ENCODE assay signal across 8 mouse cellular contexts in genomic region chr8:70673079-70673856, GRCm38 (mm10). TPM values are rescaled to one million over a fixed set of nuclear protein-coding genes. Genes with fewer than 3 reads are reported as not detected.
DNase-seq lines count a peak whose midpoint lies in the region; ATAC-seq and TF ChIP-seq lines count a peak whose summit lies in the region.

Lsm4 (plus strand) TSS chr8:70673248.

- H3K27ac ChIP-seq in bone marrow macrophage, adult 2 months (ENCODE audit: insufficient read depth, low read depth, low read length) = peak within 1 kb of the TSS; percentile 88
- H3K27ac ChIP-seq in embryonic fibroblast, embryonic 13.5 days (ENCODE audit: insufficient read depth, low read length) = peak within 1 kb of the TSS; percentile 87
- peak within 1 kb of the TSS; percentile 98 for H3K27ac ChIP-seq in kidney, embryonic 14.5 days (ENCODE audit: low read depth, low read length)
- H3K27ac ChIP-seq in limb, embryonic 15.5 days = peak within 1 kb of the TSS; percentile 97

- DNase-seq in A20 (ENCODE audit: low read depth, low spot score) = peak; percentile 100
- DNase-seq in heart, adult 9 months (ENCODE audit: low spot score in 2 of 2) = peak; percentile 99 to 100
- peak; percentile 92 for DNase-seq in monocyte, adult 2 months (ENCODE audit: low read depth in 1 of 2, low spot score in 2 of 2)
- peak; percentile 97 to 99 for DNase-seq in spleen, postnatal 36 days (ENCODE audit: low spot score in 2 of 2)

- no peaks in the 10 kb centered on the region for H3K9me3 ChIP-seq in kidney, embryonic 14.5 days (ENCODE audit: control insufficient read depth, low read length)
- H3K9me3 ChIP-seq in limb, embryonic 15.5 days = no peaks in the 10 kb centered on the region

- H3K4me2 ChIP-seq in kidney, embryonic 14.5 days (replicated peaks; ENCODE audit: low read depth, low read length) = peak within 1 kb of the TSS; percentile 64
- peak within 1 kb of the TSS; percentile 61 for H3K4me2 ChIP-seq in limb, embryonic 15.5 days

- H3K27me3 ChIP-seq in kidney, embryonic 14.5 days (ENCODE audit: control insufficient read depth, insufficient read depth, low read length) = no peaks in the 10 kb centered on the region
- H3K27me3 ChIP-seq in limb, embryonic 15.5 days = no peaks in the 10 kb centered on the region

- TF ChIP-seq CTCF in bone marrow macrophage, adult 2 months (IDR thresholded peaks at IDR 0.05; ENCODE audit: low read depth, low read length) = peak; percentile 42; the same call in 1 of the 2 replicates
- peak; percentile 68; the same call in 1 of the 2 replicates for TF ChIP-seq CTCF in embryonic fibroblast, embryonic 13.5 days (IDR thresholded peaks at IDR 0.05; ENCODE audit: borderline replicate concordance, insufficient read depth, low read length)

- TF ChIP-seq POLR2A in bone marrow macrophage, adult 2 months (IDR thresholded peaks at IDR 0.05; ENCODE audit: borderline replicate concordance, low read depth, low read length) = 0 out of 2 replicates have a peak, but pooled peaks have one; percentile 67
- TF ChIP-seq POLR2A in embryonic fibroblast, embryonic 13.5 days (IDR thresholded peaks at IDR 0.05; ENCODE audit: low read depth, low read length) = peak; percentile 76

- WGBS in kidney, embryonic 14.5 days = under 1% methylated on average over 60 of the region's 60 CpGs
- under 1% methylated on average over 60 of the region's 60 CpGs for WGBS in limb, embryonic 15.5 days

- ATAC-seq in kidney, embryonic 14.5 days (ENCODE audit: low FRiP score, low TSS enrichment) = peak; percentile 96
- peak; percentile 97 for ATAC-seq in limb, embryonic 15.5 days (ENCODE audit: insufficient number of reproducible peaks, low FRiP score, low TSS enrichment, low read depth)

- peaks cover 18% of the 10 kb centered on the region for H3K36me3 ChIP-seq in kidney, embryonic 14.5 days (ENCODE audit: control insufficient read depth, insufficient read depth, low read length)
- H3K36me3 ChIP-seq in limb, embryonic 15.5 days = peaks cover 15% of the 10 kb centered on the region

- H3K4me3 ChIP-seq in bone marrow macrophage, adult 2 months (ENCODE audit: insufficient read depth, low read length) = peak within 1 kb of the TSS; percentile 79
- peak within 1 kb of the TSS; percentile 53 for H3K4me3 ChIP-seq in embryonic fibroblast, embryonic 13.5 days (ENCODE audit: insufficient read depth, low read length)
- H3K4me3 ChIP-seq in kidney, embryonic 14.5 days (ENCODE audit: low read length) = peak within 1 kb of the TSS; percentile 69
- peak within 1 kb of the TSS; percentile 69 for H3K4me3 ChIP-seq in limb, embryonic 15.5 days

- H3K4me1 ChIP-seq in bone marrow macrophage, adult 2 months (ENCODE audit: control insufficient read depth, insufficient read depth, low read length) = peaks cover 27% of the 10 kb centered on the region
- H3K4me1 ChIP-seq in embryonic fibroblast, embryonic 13.5 days (ENCODE audit: control insufficient read depth, insufficient read depth, low read length) = 0 out of 2 replicates have a peak, but pooled peaks cover 7% of the 10 kb centered on the region
- H3K4me1 ChIP-seq in kidney, embryonic 14.5 days (ENCODE audit: control insufficient read depth, insufficient read depth, low read length) = peaks cover 19% of the 10 kb centered on the region
- H3K4me1 ChIP-seq in limb, embryonic 15.5 days = peaks cover 18% of the 10 kb centered on the region

- H3K9ac ChIP-seq in kidney, embryonic 14.5 days (ENCODE audit: low read depth, low read length) = peak within 1 kb of the TSS; percentile 78
- H3K9ac ChIP-seq in limb, embryonic 15.5 days = peak within 1 kb of the TSS; percentile 50

RNA-seq across cellular contexts. Expression of gene Lsm4, which starts in this region (rescaled TPM):
- 62.3 and 65.9 TPM in 2 replicates for polyA plus RNA-seq in bone marrow macrophage, adult 2 months (2012; ENCODE audit: insufficient read depth, insufficient read length, missing spikeins)
- polyA plus RNA-seq in embryonic fibroblast, embryonic 13.5 days (2011; ENCODE audit: insufficient read length, low read depth, missing spikeins) = 54.9 and 60.2 TPM in 2 replicates
- polyA plus RNA-seq in kidney, embryonic 14.5 days (2014; fragmentation: Nextera tagmentation; extraction: Ambion mirVana) = 353 and 447 TPM in 2 replicates
- 199 and 201 TPM in 2 replicates for polyA plus RNA-seq in limb, embryonic 15.5 days (2015; fragmentation: Nextera tagmentation; extraction: Ambion mirVana)

Comparison
In these comparisons a context has a peak if more than half of its experiments do, and no peak if none do; other contexts are left out.
1. Peak in every context shown above with its lines: DNase-seq, ATAC-seq, H3K4me3 ChIP-seq and H3K27ac ChIP-seq.